Mouse (Mus musculus): ENCODE results near the gene Ptpn5. TPM values are rescaled to one million over a fixed set of nuclear protein-coding genes. Genes with fewer than 3 reads are reported as not detected.

The Ptpn5 gene
- total RNA-seq (2018; cell fraction: chromatin; rRNA removed) = 1 to 10 TPM in 1 of 26 experiments, not detected in 25; 1.6 TPM
- under 1 TPM in 3 of 26 experiments, not detected in 23; 0.03 to 0.06 (median 0.04) TPM for total RNA-seq (2018; cell fraction: cytosol; rRNA removed)
- not detected for total RNA-seq (2018; cell fraction: nucleus; rRNA removed)
- polyA plus RNA-seq (2018) = not detected in 3 replicates

DNA sequence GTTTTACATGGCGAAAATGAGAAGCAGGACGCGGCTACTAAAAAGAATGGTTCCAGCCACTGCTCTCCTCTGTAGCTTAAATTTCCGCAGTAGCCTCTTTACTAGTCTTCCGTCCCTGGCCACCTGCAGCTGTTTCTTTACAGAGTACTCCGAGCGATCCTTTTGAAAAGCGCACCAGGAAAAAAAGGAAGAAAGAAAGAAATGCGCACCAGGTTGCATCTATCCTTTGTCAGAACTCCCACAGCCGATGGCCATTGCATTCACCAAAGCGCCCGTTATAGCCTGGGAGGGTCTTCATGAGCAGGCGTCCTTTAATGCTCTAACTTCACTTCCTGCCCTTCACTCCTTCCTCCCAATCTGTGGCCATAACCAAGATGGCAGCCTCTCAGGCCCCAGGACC is at the start of gene Ptpn5:
TSS of gene Ptpn5 (minus strand) at position 354 of the 400 bp plus-strand sequence.
- Histone ChIP-seq H3K79me2 (ENCODE audit: inconsistent target) (no peaks in the 10 kb centered on the region), H3K36me3 (ENCODE audit: inconsistent target) (no peaks in the 10 kb centered on the region)

DNA sequence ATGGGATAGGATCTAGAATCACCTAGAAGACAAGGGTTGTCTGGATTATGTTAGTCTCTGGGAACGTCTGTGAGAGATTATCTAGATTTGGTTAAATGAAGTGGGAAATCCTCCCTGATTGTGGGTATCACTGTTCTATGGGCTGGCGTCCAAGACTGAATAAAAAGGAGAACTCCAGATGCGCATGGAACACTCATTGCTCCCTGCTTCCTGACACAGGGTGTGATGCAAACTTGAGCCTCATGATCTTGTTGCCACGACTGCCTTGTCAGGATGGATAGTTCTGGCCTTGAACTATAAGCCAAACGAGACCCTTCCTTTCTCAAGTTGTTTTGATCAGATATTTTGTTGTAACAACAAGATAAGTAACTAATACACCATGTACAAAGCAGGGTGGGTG is 37.3 kb upstream of the Ptpn5 start:
- 7% methylated on average over 5 of the region's 5 CpGs for WGBS (ENCODE audit: missing documents)
- no peaks in the 10 kb centered on the region for H3K36me3 ChIP-seq (ENCODE audit: inconsistent target)
- no peak overlapping the region for H3K27ac ChIP-seq
- H3K4me3 ChIP-seq (ENCODE audit: inconsistent target) = no peak overlapping the region
- no peaks in the 10 kb centered on the region for H3K79me2 ChIP-seq (ENCODE audit: inconsistent target)

More for the DNA sequence above, at the start of gene Ptpn5:
- 16% methylated on average over 13 of the region's 13 CpGs for WGBS (ENCODE audit: missing documents)
- Histone ChIP-seq H3K4me3 (ENCODE audit: inconsistent target) (no peak within 1 kb of the TSS), H3K27ac (no peak within 1 kb of the TSS)

DNA sequence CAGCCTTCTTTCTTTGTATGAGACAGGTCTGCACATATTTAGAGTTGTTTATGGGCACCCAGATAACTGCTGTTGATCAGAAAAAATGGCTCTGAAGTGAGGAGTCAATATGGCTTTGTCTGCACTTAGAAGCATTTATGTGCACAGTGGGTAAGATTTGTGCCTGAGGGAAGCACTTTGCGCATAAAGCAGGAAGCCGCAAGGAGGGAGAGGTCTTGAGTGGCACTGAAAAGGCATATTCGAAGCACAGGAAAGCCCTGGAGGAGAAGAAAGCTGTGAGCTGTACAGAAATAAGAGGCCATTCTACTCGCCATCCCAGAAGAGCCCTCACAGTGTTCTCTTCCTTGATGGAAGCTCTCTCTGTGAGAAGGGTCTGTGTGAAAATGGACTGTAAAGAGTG is 31.5 kb upstream of the Ptpn5 start:
- Histone ChIP-seq H3K27ac (no peak overlapping the region), H3K36me3 (ENCODE audit: inconsistent target) (no peaks in the 10 kb centered on the region), H3K4me3 (ENCODE audit: inconsistent target) (no peak overlapping the region), H3K79me2 (ENCODE audit: inconsistent target) (no peaks in the 10 kb centered on the region)
- 61% methylated on average over 4 of the region's 4 CpGs for WGBS (ENCODE audit: missing documents)

DNA sequence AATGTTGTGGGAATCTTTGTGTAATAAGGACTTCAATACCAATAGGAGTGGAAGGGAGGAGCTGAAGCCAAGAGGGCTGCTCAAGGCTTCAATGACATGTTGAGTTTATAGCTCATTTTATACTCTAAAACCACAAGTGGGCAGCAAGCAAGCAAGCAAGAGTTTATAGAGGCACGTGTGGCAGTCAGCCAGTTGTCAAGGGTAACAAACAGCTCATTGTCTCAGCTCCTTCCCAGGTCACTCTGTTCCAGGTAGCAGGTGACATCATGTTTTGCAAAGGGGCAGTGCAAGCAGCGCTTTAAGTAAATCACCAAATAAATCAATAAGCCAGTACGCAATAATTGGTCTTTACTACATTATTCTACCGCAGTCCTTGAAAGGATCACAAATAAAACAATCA is 29.7 kb upstream of the Ptpn5 start:
- no peaks in the 10 kb centered on the region for H3K36me3 ChIP-seq (ENCODE audit: inconsistent target)
- WGBS (ENCODE audit: missing documents) = 69% methylated on average over 4 of the region's 4 CpGs
- H3K79me2 ChIP-seq (ENCODE audit: inconsistent target) = no peaks in the 10 kb centered on the region
- H3K27ac ChIP-seq = no peak overlapping the region
- no peak overlapping the region for H3K4me3 ChIP-seq (ENCODE audit: inconsistent target)

- Histone ChIP-seq H3K36me3 (ENCODE audit: inconsistent target) (no peaks in the 10 kb centered on the region), H3K27ac (no peak overlapping the region), H3K79me2 (ENCODE audit: inconsistent target) (no peaks in the 10 kb centered on the region), H3K4me3 (ENCODE audit: inconsistent target) (no peak overlapping the region)
- WGBS (ENCODE audit: missing documents) = 81% methylated on average over 2 of the region's 2 CpGs
Observed at GRCm38 (mm10) chr7:47158451-47158850, 25.0 kb upstream of the Ptpn5 start.

DNA sequence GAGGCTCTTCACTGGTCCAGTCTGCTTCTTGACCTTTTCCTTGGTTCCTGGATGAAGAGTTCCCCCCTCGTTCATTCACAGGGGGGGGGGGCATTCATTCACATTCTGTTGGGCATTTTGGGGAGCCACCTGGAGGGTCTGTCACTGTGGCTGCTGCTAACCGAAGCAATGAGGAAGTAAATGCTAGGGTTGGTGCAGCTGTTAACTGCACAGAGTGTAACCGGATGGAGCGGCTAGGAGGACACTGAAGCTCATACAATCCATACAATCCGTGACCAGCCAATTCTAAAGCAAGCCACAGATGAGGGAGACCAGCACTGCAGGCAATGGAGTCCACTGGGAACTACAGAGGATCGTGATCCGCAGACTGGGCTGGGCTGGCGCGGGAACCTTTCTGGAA is 24.3 kb upstream of the Ptpn5 start:
- Histone ChIP-seq H3K36me3 (ENCODE audit: inconsistent target) (no peaks in the 10 kb centered on the region), H3K4me3 (ENCODE audit: inconsistent target) (no peak overlapping the region), H3K27ac (no peak overlapping the region), H3K79me2 (ENCODE audit: inconsistent target) (no peaks in the 10 kb centered on the region)
- 35% methylated on average over 9 of the region's 9 CpGs for WGBS (ENCODE audit: missing documents)

- Histone ChIP-seq H3K36me3 (ENCODE audit: inconsistent target) (no peaks in the 10 kb centered on the region), H3K27ac (no peak overlapping the region), H3K79me2 (ENCODE audit: inconsistent target) (no peaks in the 10 kb centered on the region), H3K4me3 (ENCODE audit: inconsistent target) (no peak overlapping the region)
- WGBS (ENCODE audit: missing documents) = 80% methylated on average over 2 of the region's 2 CpGs
Observed at GRCm38 (mm10) chr7:47155849-47156248, 22.4 kb upstream of the Ptpn5 start.

- WGBS (ENCODE audit: missing documents) = 96% methylated on average over 4 of the region's 4 CpGs
Observed at GRCm38 (mm10) chr7:47155396-47155795, 21.9 kb upstream of the Ptpn5 start.

DNA sequence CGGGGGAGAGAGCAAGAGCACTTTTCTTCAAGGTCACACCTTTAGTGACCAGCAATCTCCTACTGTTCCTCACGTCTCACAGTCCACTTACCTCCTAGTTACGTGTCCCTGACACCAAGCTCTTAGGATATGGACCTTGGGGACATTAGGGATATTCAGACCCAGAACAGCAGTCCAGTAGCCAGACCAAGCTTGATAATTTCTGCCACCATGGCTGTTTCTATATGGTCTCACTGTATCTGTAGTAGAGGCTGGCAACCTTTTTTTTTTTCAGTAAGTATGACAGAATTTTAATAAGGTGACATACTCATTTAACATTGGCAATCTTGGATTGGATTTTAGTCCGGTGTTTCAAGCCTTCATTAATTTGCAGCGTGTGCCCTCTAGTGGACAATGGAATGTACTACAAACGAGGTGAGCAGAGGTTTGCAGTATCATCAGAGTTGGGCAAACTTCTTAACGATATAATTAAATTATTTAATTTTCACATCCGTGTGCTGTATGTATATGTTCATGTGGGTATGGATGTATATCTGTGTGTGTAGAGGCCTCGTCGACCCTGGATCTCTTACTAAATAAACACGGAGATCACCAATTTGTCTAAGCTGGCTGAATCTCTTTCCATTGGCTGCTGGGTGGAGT is 17.1 kb upstream of the Ptpn5 start:
- no peaks in the 10 kb centered on the region for H3K79me2 ChIP-seq (ENCODE audit: inconsistent target)
- H3K36me3 ChIP-seq (ENCODE audit: inconsistent target) = no peaks in the 10 kb centered on the region
- WGBS (ENCODE audit: missing documents) = 20% methylated on average over 11 of the region's 11 CpGs
- H3K4me3 ChIP-seq (ENCODE audit: inconsistent target) = no peak overlapping the region
- no peak overlapping the region for H3K27ac ChIP-seq

More at GRCm38 (mm10) chr7:47155396-47155795, 21.9 kb upstream of the Ptpn5 start:
- no peak overlapping the region for H3K4me3 ChIP-seq (ENCODE audit: inconsistent target)
- no peaks in the 10 kb centered on the region for H3K36me3 ChIP-seq (ENCODE audit: inconsistent target)
- no peak overlapping the region for H3K27ac ChIP-seq
- H3K79me2 ChIP-seq (ENCODE audit: inconsistent target) = no peaks in the 10 kb centered on the region

GRCm38 (mm10) chr7:47148298-47148697 is 14.8 kb upstream of the Ptpn5 start:
- 90% methylated on average over 7 of the region's 7 CpGs for WGBS (ENCODE audit: missing documents)
- Histone ChIP-seq H3K36me3 (ENCODE audit: inconsistent target) (no peaks in the 10 kb centered on the region), H3K79me2 (ENCODE audit: inconsistent target) (no peaks in the 10 kb centered on the region), H3K27ac (no peak overlapping the region), H3K4me3 (ENCODE audit: inconsistent target) (no peak overlapping the region)

GRCm38 (mm10) chr7:47146034-47146812 is 12.7 kb upstream of the Ptpn5 start:
- Histone ChIP-seq H3K4me3 (ENCODE audit: inconsistent target) (no peak overlapping the region), H3K27ac (no peak overlapping the region), H3K79me2 (ENCODE audit: inconsistent target) (no peaks in the 10 kb centered on the region), H3K36me3 (ENCODE audit: inconsistent target) (no peaks in the 10 kb centered on the region)
- WGBS (ENCODE audit: missing documents) = 14% methylated on average over 12 of the region's 12 CpGs

DNA sequence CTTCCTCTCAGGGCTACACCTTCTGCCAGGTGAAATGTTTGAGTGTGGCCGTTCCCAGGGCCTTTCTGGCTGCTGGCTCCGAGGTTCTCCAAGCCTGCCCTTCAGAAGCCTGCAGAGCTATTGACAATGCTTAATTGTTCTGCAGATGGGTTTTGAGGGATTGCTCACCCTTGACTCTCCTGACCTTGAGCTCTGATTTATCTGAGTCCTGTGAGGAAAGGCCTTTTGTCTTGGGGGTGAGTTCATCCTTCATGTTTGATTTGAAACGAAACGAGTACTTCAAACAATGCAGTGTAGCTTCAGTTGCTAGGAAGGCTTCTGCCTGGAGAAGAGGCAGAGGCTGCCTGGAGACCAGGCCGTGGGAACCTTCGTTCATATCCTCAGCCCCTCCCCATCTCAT is 10.8 kb upstream of the Ptpn5 start:
- 54% methylated on average over 6 of the region's 6 CpGs for WGBS (ENCODE audit: missing documents)
- Histone ChIP-seq H3K27ac (no peak overlapping the region), H3K79me2 (ENCODE audit: inconsistent target) (no peaks in the 10 kb centered on the region), H3K36me3 (ENCODE audit: inconsistent target) (no peaks in the 10 kb centered on the region), H3K4me3 (ENCODE audit: inconsistent target) (no peak overlapping the region)

- no peak overlapping the region for H3K27ac ChIP-seq
- no peaks in the 10 kb centered on the region for H3K79me2 ChIP-seq (ENCODE audit: inconsistent target)
- no peaks in the 10 kb centered on the region for H3K36me3 ChIP-seq (ENCODE audit: inconsistent target)
- H3K4me3 ChIP-seq (ENCODE audit: inconsistent target) = no peak overlapping the region
- 78% methylated on average over 8 of the region's 8 CpGs for WGBS (ENCODE audit: missing documents)
Observed at GRCm38 (mm10) chr7:47139823-47140325, 6.4 kb upstream of the Ptpn5 start.

GRCm38 (mm10) chr7:47134570-47134969 is 1.1 kb upstream of the Ptpn5 start:
- WGBS (ENCODE audit: missing documents) = 90% methylated on average over 5 of the region's 5 CpGs
- H3K4me3 ChIP-seq (ENCODE audit: inconsistent target) = no peak overlapping the region
- H3K79me2 ChIP-seq (ENCODE audit: inconsistent target) = no peaks in the 10 kb centered on the region
- no peak overlapping the region for H3K27ac ChIP-seq
- H3K36me3 ChIP-seq (ENCODE audit: inconsistent target) = no peaks in the 10 kb centered on the region

DNA sequence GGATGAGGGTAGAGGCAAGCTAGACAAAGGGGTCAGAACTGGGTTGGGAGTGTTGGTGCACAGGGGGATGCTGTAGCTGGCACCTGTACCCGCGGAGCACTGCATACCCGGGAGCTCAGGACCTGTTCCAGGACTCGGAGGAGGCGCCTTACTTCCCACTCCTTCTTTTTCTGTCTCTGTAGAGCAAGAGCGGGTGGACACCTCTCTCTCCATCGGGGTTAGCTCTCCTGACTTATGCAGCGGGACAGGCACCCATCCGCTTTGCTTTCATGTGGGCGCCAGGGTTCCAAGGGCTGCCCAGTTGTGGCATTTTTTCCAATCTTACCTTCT is 588 bp downstream of the Ptpn5 start:
- H3K4me3 ChIP-seq (ENCODE audit: inconsistent target) = no peak overlapping the region

More for the DNA sequence above, 588 bp downstream of the Ptpn5 start:
- WGBS (ENCODE audit: missing documents) = 4% methylated on average over 10 of the region's 10 CpGs
- no peaks in the 10 kb centered on the region for H3K36me3 ChIP-seq (ENCODE audit: inconsistent target)
- H3K27ac ChIP-seq = no peak overlapping the region
- no peaks in the 10 kb centered on the region for H3K79me2 ChIP-seq (ENCODE audit: inconsistent target)

Measured in macrophage (primary cell).